Mouse (Mus musculus) adrenal gland, postnatal 25 days (tissue): ENCODE measurements around the gene Spns3. TPM values are rescaled to one million over a fixed set of nuclear protein-coding genes. Genes with fewer than 3 reads are reported as not detected.

Experiments used
- DNase-seq: peaks from one replicate; pipeline ENCODE4 v3.0.0; 2021; ENCODE audit warnings: mixed read lengths
- long read RNA-seq: library from polyadenylated mRNA; stranded (forward); transcript quantifications from one replicate; pipeline ENCODE4 v2.0.0, GENCODE M21; 2021
- total RNA-seq: library from RNA; stranded (reverse); gene quantifications from 2 replicates; pipeline ENCODE4 v1.2.3, GENCODE M21; 2021

Spns3 gene
- 0.24 TPM in 1 of 2 replicates, not detected in the other for total RNA-seq
- long read RNA-seq = 0 reads

GRCm38 (mm10) chr11:72550134-72550988 lies at the start of gene Spns3:
Spns3 (minus strand) TSS chr11:72550506.
- no peak for DNase-seq

- DNase-seq = no peak
Measured at GRCm38 (mm10) chr11:72597780-72598179, 47.5 kb upstream of the Spns3 start.

GRCm38 (mm10) chr11:72595010-72595737 lies 44.9 kb upstream of the Spns3 start:
- no peak for DNase-seq

GRCm38 (mm10) chr11:72587537-72588233 lies 37.4 kb upstream of the Spns3 start:
- no peak for DNase-seq

GRCm38 (mm10) chr11:72586570-72586969 lies 36.3 kb upstream of the Spns3 start:
- no peak for DNase-seq

GRCm38 (mm10) chr11:72583092-72583491 lies 32.8 kb upstream of the Spns3 start:
- DNase-seq = no peak

GRCm38 (mm10) chr11:72582448-72582705 lies 32.1 kb upstream of the Spns3 start:
- DNase-seq = no peak

GRCm38 (mm10) chr11:72581609-72582447 lies 31.5 kb upstream of the Spns3 start:
- no peak for DNase-seq

- no peak for DNase-seq
Measured at GRCm38 (mm10) chr11:72578471-72578870, 28.2 kb upstream of the Spns3 start.

- peak; percentile 19 for DNase-seq
Measured at GRCm38 (mm10) chr11:72576466-72577351, 26.4 kb upstream of the Spns3 start.

- DNase-seq = no peak
Measured at GRCm38 (mm10) chr11:72576111-72576465, 25.8 kb upstream of the Spns3 start.

- peak; percentile 21 for DNase-seq
Measured at GRCm38 (mm10) chr11:72573819-72574218, 23.5 kb upstream of the Spns3 start.

- peak; percentile 75 for DNase-seq
Measured at GRCm38 (mm10) chr11:72570319-72570979, 20.1 kb upstream of the Spns3 start.

GRCm38 (mm10) chr11:72569671-72570318 lies 19.5 kb upstream of the Spns3 start:
- DNase-seq = no peak

GRCm38 (mm10) chr11:72569051-72569450 lies 18.7 kb upstream of the Spns3 start:
- DNase-seq = no peak

GRCm38 (mm10) chr11:72566816-72567338 lies 16.6 kb upstream of the Spns3 start:
- no peak for DNase-seq

- no peak for DNase-seq
Measured at GRCm38 (mm10) chr11:72566304-72566703, 16.0 kb upstream of the Spns3 start.

GRCm38 (mm10) chr11:72564232-72564807 lies 14.0 kb upstream of the Spns3 start:
- DNase-seq = no peak

- no peak for DNase-seq
Measured at GRCm38 (mm10) chr11:72560661-72561060, 10.4 kb upstream of the Spns3 start.
